Mouse (Mus musculus): ENCODE results near the gene Siglech.

Siglech gene

GRCm38 (mm10) chr7:55767926-55768325, at the start of gene Siglech:
Gene Siglech, plus strand, starts transcription at chr7:55768178.
- CTCF ChIA-PET: no interaction called here

- CTCF ChIA-PET: no interaction called here
Measured at GRCm38 (mm10) chr7:55722673-55723072, 45.3 kb upstream of the Siglech start.

GRCm38 (mm10) chr7:55728903-55729302, 39.1 kb upstream of the Siglech start:
- CTCF ChIA-PET: no interaction called here

- CTCF ChIA-PET: no interaction called here
Measured at GRCm38 (mm10) chr7:55734483-55734882, 33.5 kb upstream of the Siglech start.

DNA sequence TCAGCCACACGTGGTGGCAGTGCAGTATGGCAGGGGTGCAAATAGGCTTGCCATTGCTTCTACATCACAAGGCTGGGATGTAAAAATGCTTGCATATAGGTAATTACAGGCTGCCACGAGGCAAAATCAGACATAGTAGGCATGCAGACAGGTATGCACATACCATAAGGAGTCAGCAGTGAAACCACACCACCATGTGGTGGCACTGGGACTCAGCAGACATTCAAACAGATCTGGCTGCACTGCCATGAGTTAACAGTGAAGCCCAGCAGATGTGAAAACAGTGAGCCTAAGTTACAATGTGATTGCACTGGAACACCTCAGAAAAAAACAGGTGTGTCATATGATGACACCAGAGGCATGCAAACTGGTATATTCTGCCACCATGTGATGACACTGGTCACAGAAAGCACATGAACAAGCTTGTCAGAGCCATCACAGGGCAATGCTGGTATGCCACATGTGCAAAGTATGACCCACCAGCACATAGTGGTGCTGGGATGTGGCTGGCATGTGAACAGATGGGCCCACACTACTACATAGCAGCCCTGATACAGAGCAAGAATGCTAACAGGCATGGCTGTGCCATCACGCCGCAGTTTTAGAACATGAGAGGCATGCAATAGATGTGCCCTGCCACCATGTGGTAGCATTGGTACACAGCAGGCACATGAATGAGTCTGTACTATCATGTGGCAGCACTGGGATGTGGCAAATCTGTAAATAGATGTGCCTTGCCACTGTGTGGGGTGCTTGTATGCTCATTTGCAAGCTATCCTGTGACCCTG, 30.7 kb upstream of the Siglech start:
- CTCF ChIA-PET: no interaction called here

DNA sequence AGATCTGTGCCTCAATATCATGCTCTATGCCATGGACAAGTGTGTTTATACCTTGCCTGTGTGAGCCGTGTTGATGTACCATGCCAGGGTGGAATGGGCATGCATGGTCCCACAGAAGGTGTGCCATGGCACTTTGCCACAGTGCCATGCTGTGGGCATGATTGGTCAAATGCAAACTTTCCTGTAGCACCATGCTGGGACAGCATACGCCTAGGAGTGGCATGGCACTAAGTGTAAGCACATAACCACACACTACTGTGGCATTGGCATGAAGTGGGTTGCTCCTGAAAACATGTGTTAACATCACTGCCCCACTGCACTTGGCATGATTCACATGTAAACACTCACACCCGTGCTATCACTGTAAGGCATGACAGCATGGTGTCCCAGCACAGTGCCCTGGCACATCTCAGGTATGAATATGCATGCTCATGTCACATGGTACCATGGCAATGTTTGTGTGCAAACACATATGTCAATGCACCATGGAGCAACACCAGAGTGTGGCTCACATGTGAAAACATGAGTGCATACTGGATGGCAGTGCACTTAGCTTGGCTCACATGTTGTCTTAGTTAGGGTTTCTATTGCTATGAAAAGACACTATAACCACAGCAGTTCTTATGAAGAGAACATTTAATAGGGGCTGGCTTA, 24.2 kb upstream of the Siglech start:
- CTCF ChIA-PET: no interaction called here

DNA sequence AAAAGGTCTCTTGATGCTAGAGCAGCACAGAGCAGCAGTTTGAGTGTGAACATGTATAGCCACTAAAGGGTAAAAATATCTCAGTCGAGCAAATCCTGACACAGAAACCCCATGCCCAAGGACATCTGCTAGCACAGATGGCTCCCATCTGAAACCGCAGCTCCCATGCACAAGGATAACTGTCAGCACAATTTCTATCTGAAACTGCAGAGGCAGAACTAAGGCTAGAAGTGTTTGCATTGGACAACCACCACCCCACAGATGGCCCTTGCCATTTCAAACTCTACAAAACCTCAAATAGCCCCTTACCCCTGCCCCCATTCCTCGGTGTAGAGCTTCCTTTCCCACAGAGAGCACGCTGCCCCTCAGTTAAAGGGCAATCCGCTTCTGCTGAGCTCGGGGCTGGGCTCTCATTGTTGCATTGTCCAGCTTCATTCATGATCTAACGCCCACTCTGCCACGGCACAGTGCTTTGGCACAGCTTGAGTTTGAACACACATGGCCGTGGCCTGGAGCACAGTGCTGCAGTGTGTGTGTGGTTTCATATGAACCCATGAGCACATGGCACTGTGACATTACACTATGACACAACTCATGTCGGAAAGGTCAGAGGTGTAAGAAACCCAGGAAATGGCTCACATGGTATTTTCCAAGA, 23.3 kb upstream of the Siglech start:
- CTCF ChIA-PET: no interaction called here

GRCm38 (mm10) chr7:55750841-55751240, 17.1 kb upstream of the Siglech start:
- CTCF ChIA-PET: no interaction called here

GRCm38 (mm10) chr7:55759346-55759745, 8.6 kb upstream of the Siglech start:
- CTCF ChIA-PET: no interaction called here

GRCm38 (mm10) chr7:55780011-55780410, 12.0 kb downstream of the Siglech start:
- CTCF ChIA-PET: no interaction called here

DNA sequence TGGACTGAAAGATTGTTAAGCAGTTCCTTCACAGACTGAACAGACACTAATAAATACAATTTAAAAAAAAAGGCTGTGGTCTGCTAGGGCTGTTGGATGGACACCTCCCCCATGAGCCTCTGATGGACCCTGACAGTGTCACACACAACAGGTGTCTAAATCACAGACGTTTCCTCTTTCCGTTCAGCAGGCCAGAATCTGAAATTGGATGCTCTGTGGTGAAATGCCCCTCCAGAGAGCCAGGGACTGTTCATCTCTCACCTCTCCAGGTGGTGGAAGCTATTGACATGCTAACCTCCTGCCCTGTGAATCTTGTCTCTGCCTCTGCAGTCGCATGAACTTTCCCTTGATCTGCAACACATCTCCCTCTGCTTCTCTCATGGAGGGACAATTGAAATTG, 14.5 kb downstream of the Siglech start:
- CTCF ChIA-PET: no interaction called here

GRCm38 (mm10) chr7:55784580-55784979, 16.6 kb downstream of the Siglech start:
- CTCF ChIA-PET: no interaction called here

DNA sequence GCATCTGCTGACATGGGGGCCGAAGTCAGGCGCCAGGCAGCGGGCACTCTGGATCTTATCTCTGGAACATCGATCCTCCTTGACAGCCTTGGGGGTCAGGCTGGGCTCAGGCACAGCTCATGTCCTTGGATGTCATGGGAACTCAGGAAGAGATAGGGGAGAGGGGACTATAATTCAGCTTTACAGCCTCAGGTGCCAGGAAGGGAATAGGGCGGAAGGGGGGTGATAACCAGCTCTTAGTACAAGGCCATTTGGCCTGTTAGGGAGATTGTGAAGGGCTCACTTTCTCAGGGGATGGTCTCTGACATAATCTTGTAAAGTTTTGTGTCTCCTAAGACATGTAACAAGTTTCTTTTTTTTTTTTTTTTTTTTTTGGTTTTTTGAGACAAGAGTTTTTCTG, 22.6 kb downstream of the Siglech start:
- CTCF ChIA-PET: interaction anchor here (0.6 kb wide), 1 partner anchor 200 kb away, joined by 4 read pairs; no protein-coding TSS in a partner anchor

DNA sequence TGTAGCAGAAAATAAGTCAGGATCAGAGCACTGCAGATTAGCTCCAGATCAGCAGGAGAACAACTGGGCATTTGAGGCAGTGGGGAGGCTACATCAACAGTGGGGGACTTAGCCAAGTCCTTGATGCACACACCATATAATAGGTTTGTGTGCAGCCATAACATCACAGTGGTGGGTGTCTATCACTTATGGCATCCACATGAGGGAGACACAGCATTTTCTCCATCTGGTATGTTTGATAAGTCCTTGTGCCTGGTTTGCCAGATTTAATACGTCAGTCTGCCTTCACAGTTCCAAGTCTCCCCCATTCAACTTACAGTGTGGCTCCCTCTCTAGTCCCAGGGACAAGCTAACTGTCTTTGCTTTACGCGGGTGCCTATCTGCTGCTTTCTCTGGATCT, 24.3 kb downstream of the Siglech start:
- CTCF ChIA-PET: no interaction called here

DNA sequence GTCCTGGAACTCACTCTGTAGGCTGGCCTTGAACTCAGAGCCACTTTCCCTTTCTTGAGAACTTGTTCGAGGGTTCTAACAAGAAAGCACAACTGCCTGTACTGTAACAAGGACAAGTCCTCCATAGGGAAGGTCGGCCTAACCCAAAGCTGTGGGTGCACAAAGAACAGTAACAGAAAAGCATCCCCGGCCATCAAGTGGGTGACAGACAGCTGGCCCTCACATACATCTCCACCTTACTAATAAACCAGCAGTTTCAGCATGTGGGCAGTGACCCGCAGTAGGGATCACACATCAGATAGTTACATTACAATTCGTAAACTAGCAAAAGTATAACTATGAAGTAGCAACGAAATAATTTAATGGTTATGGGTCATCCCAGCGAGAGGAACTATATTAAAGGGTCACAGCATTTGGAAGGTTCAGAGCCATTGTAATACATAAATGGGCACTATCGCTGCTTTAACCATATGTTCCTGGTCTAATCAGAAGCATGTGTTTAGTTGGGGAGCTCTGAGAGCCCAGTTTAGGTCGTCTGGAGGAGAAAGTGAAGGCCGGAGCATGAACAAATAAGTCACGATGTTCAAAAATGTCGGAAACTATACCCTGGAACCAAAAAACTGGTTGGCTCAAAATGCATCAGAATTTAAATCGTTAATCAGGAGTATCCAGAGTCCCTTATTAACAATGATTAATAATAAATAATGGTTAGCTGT, 25.4 kb downstream of the Siglech start:
- CTCF ChIA-PET: no interaction called here

DNA sequence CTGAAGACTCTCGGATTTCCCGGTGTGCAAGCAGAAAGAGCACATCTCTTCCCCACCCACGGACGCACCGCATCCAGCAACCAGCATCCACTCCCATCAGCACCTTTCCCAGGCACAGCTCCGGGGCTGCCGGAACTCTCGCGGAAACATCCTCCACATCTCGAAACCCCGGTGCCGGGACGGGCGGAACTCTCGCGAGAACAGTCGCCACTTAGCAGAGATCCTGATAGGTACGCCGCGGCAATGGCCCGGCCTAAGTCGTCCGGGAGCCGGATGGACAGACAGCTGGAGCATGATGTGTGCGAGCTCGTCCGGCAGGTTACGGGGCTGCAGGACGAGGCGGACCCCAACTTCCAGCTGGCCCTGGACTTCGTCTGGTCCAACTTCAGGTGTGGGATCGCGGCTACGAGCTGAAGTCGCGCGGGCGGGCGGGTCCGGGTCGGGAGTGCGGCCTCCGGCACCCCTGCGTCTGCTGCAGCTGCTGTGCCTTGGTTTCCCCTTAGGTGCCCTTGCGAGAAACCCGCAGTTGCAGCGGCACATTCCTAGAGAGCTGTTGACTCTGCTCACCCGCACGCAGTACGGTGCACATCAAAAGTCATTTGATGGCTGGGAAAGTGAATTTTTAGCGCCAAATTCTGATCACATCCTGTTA, 26.1 kb downstream of the Siglech start, which contains the start of gene Tubgcp5:
TSS of gene Tubgcp5 (plus strand) at position 203 of the 652 bp plus-strand sequence.
- CTCF ChIA-PET: no interaction called here

DNA sequence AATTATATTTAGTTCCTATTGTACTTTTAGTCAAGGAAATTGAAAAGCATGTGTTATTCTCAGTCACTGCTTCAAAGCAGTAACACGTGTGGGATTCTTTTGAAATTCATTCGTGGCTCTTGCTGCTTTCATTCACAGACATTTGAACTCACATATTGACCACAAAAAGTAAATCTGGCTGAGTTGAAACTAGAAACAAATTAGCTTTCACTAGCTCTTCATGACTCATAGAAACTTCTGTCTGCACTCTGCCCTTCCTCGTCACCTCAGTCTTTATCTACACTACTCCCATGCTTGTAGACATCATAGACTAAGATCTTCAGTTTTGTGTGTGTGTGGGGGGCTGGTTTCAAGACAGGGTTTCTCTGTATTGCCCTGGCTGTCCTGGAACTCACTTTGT, 32.0 kb downstream of the Siglech start:
- CTCF ChIA-PET: no interaction called here

DNA sequence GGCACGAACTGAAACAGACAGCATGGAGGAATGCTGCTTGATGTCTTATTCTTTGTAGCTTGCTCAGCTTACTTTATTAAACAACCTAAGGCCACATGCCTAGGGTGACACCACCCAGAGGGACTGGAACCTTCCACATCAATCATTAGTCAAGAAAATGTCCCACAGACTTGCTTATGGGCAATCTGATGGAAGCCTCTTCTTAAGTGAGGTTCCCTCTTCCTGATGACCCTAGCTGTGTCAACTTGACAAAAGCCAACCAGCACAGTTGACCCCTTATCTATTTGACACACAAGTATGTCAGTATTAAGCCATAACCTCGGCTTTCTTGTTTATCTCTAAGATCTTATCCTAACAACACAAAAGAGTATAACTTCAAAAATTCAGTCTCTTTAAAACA, 42.0 kb downstream of the Siglech start:
- CTCF ChIA-PET: no interaction called here

DNA sequence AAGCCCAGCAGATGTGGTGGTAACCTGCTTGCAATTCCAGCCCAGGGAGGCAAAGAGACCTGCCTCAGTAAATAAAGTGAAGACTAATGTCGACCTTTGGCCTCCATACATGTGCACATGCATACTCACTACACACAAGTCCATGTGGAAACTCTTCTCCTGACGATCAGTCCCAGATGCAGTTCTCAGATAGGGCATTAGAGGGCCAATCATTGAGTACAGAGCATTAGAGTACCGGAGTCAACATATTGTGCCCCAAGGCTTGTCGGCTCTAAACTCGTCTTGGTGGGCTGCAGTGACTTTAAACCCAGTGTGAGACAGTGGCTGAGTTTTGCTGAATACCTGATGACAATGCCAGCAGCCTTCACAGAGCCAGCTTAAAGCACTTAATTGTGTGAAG, 56.5 kb downstream of the Siglech start:
- CTCF ChIA-PET: interaction anchor here (0.7 to 1.2 kb wide), 2 partner anchors 17 to 140 kb away, joined by 3 read pairs; no protein-coding TSS in a partner anchor

- CTCF ChIA-PET: no interaction called here
Measured at GRCm38 (mm10) chr7:55827551-55827950, 59.6 kb downstream of the Siglech start.
